Mouse (Mus musculus) common myeloid progenitor, adult 5-6 weeks (primary cell): Measurements from ENCODE around the gene Trim38. TPM values are rescaled to one million over a fixed set of nuclear protein-coding genes. Genes with fewer than 3 reads are reported as not detected.
"Not testable (repeated sequence)": the region's sequence is repeated elsewhere in the genome, so short reads cannot be mapped to it uniquely, and the experiment has no call there.

Experiments used
- ATAC-seq: replicated peaks from 2 replicates; pipeline ENCODE4 v1.8.0; 2016; ENCODE audit warnings: low read depth, mild to moderate bottlenecking, moderate TSS enrichment, inconsistent platforms; ENCODE audit not compliant: poor library complexity, severe bottlenecking
- total RNA-seq: library from RNA; stranded (forward); fragments of 200-1000, 187-1606 nt; gene quantifications from 2 replicates; pipeline ENCODE4 v1.2.3, GENCODE M21; 2017

The Trim38 gene
- total RNA-seq, result not detected in 2 replicates

DNA sequence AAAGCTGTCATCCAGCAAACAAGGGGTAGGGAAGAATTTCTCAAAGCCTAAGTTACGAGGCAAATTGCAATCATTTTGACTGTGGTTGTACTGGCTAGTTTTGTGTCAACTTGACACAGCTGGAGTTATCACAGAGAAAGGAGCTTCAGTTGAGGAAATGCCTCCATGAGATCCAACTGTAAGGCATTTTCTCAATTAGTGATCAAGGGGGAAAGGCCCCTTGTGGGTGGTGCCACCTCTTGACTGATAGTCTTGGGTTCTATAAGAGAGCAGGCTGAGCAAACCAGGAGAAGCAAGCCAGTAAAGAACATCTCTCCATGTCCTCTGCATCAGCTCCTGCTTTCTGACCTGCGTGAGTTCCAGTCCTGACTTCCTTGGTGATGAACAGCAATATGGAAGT lies at the start of gene Trim38:
TSS of gene Trim38 (plus strand) at position 301 of the 400 bp plus-strand sequence.
- not testable (repeated sequence) for ATAC-seq

DNA sequence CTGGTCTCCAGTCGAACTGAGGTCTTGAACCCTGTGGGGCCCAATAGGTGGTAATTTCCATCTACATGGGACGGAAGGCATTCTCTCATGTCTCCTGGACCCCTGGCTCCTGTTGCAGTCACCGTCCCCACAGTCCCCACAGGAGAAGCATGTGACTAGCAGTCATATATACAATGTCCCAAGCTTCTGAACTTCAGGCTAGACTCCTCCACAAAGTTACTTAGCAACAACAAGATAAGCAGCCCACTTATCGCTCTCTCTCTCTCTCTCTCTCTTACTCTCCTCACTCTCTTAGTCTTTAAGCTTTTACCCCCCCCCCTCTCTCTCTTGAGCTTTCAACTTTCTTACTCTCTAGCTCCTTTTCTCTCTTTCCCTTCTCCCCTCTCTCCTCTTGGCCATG lies 45.5 kb upstream of the Trim38 start:
- ATAC-seq, result 0 out of 2 replicates have a peak, but pooled peaks have one; percentile 29

DNA sequence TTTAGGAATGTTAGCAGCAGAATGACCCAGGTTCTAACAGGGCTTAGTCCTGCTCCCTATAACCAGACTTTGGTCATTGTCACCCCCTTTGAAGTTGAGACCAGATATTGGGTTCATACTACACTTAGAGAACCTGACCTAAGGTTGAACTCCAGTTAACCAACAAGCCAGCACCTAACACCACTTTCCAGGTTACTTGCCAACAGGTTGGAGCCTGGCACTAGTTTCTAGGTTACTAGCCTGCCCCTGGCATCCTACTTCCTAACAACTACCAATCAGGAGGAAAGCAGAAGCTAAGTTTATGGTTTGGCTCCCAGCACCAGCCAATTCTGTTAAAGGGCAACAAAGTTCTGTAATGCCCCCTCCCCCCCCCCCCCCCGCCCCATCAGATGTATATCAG lies 44.5 kb upstream of the Trim38 start:
- no peak for ATAC-seq

DNA sequence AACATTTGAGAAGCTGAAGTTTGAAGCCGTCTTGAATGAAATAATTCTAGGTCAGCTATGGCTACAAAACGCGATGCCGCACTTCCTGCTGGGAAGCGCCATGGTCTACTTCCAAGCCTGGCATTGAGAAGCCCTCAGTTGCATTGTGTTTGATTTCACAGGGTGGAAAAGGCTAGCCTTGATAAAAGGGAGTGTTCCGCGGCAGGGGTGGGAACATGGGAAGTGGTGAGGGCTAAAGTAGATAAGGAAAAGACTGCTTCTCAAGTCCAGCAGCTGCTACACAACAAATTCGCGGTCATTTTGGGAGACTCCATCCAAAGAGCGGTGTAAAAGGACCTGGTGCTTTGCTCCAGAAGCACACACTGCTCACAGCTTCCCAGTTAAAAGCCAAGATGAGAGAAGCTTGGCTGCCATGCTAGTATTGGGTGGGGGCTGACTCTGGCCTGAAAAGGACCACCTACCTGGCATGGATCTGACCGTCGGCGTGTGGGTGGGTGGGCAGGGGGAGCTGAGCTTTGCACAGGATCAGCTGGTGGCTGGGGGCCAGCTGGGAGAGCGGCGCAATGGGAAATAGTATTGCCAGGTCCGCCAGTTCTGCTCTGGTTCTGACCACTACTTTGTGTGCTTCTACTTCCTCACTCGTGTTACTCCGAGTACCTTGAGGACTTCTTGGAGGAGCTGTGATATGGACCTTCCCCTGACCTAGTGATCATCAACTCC lies 41.1 kb upstream of the Trim38 start:
- no peak; the same call in 1 of the 2 replicates for ATAC-seq

DNA sequence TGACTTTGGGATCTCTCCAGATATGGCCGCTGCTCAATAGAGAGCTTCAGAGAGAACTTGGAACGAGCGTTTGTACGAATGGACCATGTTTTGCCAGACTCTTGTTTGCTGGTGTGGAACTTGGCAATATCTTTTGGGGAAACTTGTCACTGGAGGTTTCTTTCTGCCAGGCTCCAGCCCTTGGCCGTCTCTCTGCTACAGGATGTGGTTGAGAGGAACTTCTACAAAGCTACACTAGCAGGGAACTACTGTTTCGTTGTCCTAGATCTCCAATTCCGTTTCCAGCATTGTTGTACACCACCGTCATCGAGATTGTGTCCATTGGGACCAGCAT lies 40.6 kb upstream of the Trim38 start:
- ATAC-seq, result peak; percentile 53

DNA sequence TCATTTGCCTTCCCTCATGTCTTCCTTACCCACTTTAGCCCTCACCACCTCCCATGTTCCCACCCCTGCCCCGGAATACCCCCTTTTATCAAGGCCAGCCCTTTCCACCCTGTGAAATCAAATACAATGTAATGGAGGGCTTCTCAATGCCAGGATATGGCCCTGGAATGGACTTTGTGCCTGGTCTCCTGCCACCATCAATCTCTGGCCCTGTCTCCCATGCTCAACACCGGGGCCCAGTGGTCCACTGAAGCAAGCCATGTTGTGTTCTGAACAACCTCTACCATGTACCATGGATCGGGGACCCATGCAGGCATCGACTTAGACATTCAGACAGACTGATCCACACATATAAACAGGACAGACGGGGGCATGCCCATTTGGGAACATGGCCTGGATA lies 40.0 kb upstream of the Trim38 start:
- ATAC-seq, result no peak

DNA sequence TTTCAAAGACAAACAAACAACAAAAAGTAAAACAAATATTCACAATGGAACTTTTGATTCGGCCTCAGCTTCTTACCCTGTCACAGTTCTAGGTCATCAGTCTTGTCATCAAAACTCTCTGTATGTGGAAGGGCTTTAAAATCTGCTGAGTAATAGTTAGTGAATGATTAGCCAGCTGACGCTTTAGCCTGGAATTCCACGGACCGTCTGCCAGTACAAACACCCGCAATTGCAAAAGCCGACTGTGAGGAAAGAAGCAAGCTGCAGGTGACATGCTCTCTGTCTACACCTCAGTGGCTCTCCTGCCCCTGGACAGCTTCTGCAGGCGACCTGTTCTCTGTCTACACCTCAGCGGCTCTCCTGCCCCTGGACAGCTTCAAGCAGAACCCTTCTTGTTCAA lies 39.2 kb upstream of the Trim38 start:
- no peak for ATAC-seq

DNA sequence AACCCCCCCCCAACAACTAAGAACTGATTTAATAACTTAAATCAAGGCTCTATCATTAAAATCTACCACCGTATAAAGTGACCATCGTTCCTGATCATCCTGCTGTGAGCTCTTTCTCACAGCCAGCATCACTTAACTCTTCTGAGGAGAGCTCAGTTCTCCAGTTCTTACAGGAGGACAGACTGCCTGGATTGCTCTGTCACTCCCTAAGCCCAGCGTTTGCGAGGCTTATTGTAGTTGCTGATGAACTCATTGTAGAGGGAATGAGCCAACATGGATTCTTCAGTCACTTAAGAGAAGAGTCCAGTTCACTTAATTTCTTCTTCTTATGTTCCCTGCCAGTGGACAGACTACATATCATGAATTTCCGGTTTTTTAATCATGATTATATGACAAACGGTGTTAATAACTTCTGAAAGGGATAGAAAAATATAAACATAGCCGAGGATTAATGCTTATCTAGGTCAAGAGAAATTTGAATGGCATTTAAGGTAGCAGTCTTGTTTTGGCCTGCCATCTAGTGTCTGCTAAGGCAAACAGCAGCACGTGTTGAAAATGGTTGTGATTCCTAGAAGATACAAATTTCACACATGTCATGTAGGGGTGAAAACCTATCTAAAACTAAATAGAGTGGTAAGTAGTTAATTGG lies 37.4 kb upstream of the Trim38 start:
- peak; percentile 69 for ATAC-seq

DNA sequence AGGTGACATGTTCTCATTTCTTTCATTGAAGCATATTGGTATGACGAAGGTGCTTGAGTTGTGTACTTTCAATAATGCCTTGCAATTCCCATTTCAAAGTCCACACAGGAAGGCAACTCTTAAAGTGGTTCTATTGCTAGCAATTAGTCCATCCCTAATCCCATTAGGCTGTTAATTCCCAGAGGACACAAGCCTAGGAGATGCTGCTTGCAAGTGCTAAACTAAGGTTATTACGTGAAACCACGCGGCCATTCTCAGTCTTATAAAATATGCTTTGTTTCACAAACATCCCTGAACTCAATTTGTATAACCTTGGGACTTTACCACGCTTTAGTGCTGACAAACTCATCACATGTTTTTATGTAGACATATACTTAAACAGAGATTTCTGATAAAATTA lies 32.6 kb upstream of the Trim38 start:
- ATAC-seq, result no peak

DNA sequence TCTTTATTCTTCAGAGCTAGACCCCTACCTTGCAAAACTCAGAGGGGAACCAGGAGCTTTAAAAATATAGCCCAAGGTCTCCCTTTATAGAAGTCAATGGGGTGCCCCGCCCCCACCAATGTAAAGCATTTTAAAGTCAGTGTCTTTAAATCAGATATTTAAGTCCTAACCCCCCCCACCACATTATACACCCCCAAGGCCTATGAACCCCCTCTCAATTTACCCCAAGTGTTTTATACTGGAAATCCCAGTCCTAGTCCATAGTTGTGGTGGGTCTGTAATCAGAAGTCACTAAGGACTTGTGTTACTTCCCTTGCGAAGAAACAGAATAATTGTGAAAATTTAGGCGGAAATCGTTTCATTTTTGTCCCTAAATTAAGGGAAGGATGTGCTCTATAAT lies 31.7 kb upstream of the Trim38 start:
- no peak for ATAC-seq

DNA sequence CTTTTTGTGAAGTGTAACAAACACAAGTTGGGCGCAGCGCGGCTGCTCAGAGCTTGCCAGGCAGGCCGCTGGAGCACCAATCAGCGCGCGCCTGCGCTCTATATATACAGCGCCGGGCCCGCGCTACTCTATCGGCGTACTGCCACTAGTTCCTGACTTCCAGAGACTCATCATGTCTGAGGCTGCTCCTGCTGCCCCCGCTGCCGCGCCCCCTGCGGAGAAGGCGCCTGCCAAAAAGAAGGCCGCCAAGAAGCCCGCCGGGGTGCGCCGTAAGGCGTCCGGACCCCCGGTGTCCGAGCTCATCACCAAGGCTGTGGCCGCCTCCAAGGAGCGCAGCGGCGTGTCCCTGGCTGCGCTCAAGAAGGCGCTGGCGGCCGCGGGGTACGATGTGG lies 31.0 kb upstream of the Trim38 start, which contains the start of gene Hist1h1c:
TSS of gene Hist1h1c (plus strand) at position 132 of the 392 bp plus-strand sequence.
- ATAC-seq, result peak; percentile 66

DNA sequence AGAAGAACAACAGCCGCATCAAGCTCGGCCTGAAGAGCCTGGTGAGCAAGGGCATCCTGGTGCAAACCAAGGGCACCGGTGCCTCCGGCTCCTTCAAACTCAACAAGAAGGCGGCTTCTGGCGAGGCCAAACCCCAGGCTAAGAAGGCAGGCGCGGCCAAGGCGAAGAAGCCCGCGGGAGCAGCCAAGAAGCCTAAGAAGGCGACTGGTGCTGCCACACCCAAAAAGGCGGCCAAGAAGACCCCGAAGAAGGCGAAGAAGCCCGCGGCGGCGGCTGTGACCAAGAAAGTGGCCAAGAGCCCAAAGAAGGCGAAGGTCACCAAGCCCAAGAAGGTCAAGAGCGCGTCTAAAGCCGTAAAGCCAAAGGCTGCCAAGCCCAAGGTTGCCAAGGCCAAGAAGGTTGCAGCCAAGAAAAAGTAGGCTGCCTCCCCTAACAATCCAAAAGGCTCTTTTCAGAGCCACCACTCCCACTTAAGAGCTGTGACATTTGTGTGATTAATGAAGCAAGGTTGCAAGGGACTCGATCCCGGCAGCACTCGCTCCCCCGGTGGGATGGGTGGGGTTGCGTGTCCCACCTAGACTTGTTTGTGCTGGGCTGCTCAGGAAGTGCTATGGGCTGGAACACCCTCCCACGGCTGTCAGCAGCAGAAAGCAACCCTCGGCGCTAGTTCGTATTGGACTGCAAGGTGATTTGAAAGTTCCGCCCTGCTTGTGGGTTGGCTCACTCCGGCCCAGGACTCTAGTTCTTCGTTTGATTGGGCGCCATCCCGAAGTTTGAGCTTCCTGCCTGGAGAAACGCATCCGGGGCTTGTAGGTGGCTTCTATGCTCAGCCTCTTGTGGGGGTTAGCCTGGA lies 30.4 kb upstream of the Trim38 start:
- peak; percentile 70 for ATAC-seq

DNA sequence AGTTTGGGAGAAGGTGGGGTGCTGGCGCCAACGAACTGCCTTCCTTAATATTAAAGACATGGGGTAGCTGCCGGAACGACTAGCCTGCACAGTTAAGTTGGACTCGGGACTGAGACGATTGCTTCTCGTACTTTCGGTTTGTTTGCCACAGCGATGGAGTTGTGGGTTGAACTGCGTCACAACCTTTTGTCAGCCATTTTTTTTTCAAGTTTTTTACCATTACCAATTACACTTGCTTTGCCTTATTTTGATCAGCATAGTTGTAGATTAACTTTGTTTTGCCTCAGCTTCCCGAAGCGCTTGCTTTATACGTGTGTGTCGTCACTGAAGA lies 29.8 kb upstream of the Trim38 start:
- ATAC-seq, result peak; percentile 29; the same call in 1 of the 2 replicates

DNA sequence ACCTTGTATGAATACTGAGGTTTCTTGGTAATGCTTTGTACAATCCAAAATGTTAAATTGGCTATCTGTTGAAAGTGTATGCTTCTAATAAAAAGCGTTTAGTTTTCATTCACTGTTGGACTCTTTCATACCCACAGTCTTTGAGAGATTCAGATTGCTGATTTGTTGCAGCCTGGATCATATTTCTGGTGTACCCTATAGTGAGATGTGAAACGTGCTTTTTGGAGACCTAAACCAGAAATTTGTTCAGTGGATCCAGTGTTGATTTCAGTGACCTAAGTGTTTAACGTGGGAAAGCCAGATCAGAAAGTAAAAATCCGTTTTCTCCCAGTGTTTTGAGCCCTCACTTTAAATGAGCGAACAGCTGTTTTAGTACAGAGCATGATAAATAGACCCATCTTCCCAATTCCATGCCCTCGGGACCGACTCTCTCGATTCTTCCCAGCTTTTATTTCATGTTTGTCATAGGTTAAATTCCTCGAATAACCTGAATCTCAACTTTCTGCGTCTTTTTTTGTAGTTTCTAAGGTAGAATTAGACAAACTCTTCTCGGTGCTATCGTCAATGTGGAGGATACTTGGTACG lies 29.4 kb upstream of the Trim38 start:
- ATAC-seq, result no peak

DNA sequence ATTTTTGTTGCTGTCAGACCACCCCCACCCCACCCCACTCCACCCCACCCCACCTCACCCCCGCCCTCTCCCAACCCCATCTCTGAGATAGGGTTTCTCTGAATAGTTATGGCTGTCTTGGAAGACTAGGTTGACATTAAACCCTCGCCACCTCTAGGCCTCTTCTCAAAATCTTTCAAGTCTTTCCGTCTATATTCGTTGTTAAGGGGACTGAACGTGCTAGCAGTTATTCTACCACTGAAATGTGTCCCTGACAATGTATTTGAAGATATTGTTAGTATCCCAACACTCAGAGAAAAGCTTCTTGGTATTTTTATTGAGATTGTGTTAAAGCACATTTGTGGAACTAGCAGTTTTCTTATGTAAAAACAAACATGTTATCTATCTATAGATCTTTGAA lies 28.8 kb upstream of the Trim38 start:
- ATAC-seq, result no peak

DNA sequence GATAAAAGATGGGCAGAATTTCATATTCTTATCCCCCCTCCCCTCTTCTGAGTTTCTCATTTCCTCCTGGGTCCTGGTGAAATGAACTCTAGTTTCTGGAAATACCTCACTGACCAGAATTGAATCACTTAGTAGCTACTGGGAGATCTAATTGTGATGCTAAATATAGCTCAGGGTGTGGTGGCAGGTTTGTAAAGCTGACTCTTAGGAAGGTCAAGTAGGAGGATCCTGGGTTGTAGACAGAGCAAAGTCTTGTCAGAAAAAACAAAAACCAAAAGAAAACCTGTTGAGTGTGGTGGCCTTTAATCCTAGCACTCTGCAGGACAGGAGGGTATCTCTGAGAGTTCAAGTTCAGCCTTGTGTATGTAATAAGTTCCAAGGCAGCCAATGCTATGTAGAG lies 27.7 kb upstream of the Trim38 start:
- ATAC-seq, result no peak

DNA sequence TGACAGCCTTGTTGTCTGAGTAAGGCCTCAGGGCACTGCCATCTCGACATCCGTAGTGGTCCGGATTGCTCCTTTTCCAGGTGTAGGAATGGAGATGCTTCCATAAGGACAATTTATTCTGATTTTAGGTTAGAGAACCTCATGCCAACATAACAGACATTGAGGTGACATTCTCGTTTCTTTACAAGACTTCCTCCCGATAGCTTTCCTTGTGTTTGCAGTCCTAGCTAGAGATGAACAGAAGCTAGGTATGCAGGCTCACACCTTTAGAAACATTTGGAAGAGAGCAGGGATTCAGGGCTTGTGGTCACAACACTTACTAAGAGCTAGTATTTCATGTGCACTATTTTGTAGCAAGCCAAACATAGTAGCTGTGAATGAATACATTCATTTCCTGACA lies 26.5 kb upstream of the Trim38 start:
- no peak for ATAC-seq

DNA sequence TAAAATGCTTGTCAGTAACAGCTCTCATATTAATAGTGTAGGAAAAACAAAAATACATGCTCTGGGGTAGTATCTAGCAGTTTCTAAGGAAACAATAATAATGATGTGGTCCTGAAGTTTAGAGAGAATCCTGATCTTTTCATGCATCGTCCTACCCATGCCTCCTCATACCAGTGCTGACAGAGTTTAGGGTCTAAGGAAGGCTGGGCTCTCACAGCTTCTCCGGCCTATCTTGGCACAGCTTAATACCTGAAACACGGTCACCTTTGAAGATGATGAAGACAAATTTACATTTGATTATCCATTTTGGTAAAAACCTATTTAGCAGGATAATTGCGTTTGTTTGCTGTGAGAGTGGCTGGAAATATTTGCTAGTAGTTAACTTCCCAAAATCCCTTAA lies 25.8 kb upstream of the Trim38 start:
- no peak for ATAC-seq

DNA sequence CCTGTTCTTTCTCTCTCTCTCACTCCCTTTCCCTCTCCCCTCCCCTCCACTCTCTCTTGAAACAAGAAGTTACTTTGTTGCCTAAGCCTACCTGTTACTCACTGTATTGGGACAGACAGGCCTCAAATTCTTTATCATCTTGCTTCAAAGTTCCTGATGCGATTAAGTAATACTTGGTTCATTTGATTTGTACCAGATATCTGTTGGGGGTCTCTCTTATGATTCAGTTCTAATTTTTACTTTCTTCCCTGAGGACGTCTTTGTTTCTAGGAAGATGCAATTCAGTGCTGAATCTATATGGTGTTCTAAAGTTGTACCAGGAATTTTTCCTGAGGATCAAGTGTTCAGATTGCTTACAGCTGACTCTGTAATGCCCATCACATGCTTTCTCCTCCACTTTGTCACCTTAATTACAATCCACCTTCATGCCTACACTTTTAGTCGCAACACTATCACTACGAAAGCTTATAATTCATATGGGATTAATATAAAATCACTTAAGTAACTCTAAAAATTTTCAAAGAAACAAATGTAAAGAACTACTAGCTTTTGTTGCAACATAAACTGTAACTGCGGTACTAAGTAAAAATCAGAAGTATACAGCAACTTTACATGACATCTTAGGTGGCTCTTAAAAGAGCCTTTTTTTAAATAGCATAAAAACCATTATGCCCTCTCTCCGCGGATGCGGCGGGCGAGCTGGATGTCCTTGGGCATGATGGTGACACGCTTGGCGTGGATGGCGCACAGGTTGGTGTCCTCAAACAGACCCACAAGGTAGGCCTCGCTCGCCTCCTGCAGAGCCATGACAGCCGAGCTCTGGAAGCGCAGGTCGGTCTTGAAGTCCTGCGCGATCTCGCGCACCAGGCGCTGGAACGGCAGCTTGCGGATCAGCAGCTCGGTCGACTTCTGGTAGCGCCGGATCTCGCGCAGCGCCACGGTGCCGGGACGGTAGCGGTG lies 25.0 kb upstream of the Trim38 start:
- ATAC-seq, result no peak
